Mouse (Mus musculus): ENCODE data around the gene Hapln1. TPM values are rescaled to one million over a fixed set of nuclear protein-coding genes. Genes with fewer than 3 reads are reported as not detected.

The Hapln1 gene
- total RNA-seq, 2 experiments from 2014 or later = 3.9 to 6.6 TPM

DNA sequence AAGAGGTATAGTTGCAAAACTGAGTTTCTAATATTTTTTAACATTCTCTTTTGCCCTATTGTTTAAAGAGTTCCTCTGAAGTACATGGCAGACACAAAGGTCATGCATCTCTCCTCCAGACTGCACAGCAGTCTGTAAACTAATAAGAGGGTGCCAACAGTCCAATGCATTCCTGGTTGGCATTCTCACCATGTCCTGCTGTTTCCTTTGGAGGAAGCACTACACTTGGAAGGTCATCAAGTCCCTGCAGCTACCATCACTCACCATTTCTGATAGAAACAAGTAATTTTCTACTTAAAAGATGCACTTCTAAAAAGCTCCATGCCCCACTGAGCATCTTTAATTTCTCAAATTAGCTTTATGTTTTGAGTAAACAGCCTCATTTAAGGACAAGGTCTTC, 57.8 kb downstream of the Hapln1 start:
- no peak for DNase-seq (ENCODE audit: low spot score in 2 of 2)

DNA sequence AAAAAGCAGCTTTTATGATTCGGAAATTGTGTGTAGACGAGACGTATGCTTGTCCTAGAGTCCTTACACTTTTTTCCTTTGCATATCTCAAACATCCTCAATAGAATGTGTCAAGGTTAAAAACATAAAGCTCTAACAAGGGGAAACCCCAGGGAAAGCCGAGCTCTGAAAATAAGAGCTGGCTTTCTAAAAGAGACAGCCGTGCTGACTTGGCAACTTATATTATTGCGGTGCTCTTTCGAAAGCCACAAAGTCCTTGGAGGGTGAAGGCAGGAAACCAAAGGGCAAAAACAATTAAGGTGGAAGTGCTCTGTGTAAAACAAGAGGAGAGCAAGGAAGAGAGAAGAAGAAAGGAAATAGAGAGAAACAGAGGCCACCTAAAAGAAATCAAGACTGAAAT, 60.9 kb downstream of the Hapln1 start:
- no peak for DNase-seq (ENCODE audit: low spot score in 2 of 2)

DNA sequence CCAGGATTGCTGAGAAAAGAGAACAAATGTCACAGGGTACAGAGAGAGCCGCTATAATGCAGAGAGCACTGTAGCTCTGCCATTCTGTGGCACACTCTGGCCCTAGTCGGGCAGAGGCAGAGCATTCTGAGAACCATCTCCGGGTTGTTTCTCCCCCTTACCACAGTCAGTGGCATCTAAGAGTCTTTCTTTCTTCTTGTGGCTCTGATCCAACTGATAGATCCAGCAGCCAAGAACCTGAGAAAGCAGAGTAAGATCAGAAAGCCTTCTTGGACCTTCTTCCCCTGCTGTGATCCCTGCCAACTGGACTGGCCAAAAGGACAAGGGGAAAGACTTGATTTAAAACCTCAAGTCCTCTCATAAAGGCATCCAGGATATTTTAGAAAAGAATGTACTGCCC, 63.7 kb downstream of the Hapln1 start:
- DNase-seq (ENCODE audit: low spot score in 2 of 2) = no peak

DNA sequence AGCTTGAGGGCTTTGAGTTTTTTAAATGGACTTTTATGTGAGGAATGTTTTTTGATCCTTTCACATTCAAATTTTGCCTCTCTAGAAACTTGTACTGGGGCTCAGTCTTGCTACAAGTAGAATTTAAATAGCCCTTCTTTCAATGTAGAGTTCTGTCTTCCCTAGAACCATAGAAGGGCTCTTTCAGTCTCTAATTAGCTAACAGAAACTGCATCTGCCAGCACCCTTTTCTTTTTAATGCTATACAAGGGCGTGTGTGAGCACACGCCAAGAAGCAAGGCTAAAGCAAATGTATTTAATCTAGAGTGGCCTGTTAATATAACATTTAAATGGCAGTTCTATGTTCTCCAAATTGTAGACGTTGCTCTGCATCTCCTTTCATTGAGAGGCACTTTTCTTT, 67.8 kb downstream of the Hapln1 start:
- DNase-seq (ENCODE audit: low spot score in 2 of 2) = no peak

DNA sequence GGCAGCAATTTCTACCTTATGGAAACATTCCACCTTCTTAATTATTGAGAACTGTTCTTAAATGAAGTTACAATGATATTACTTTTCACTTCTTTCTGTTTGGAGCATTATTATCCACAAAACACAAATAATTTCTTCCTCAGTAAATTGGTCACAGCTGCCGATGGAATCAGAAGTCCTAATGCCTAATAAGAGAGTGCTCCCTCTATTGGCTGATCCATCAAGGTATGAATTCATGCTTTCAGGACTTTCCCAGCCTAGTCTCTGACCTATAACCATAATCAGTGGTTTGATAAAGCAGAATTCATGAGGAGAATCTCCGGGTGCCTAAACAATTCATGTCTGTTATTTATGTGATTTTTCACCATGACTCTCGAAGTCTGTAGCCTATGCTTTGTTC, 79.5 kb downstream of the Hapln1 start:
- no peak for DNase-seq (ENCODE audit: low spot score in 2 of 2)

DNA sequence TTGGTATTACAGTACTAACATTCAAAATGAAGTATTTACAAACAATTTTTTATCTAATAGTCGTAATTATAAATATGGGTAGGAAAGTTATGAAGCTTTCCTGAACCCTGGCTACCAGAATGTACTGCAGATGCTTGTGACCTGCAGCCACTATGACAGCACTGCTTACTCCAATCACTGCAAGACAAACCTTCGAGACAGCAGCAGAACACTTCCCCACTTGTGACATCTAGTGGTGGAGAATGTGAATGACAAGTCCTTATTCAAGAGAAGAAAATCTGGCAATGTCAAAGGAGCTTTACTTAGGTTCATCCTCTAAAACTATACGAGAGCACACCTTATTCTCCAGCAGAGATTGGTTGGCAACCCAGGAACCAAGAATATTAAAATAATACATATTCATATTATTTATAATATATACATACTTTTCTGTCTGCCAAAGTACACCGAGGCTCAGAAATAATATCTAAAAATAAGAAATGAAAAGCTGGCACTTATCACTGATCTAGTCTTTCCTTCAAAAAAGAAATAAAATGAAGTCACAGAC, 94.6 kb downstream of the Hapln1 start:
- DNase-seq (ENCODE audit: low spot score in 2 of 2) = no peak

DNA sequence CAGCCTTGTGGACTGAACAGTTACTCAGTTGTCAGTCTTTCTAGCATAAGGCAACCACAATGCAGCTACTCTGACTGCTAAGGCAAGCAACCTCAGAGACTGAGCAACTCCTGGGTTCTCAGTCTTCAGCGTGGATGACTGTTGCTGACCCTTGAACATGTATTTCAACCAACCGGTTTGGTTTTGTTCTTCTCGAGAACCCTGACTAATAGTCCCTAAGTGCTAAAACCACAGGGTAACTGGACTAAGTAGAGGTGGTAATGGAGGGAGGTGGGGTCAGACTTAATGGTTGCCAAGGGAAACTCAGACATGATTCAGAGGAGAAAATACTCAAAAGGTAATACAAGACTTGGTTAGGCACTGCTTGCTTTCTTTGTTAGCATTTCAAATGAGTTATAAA, 97.4 kb downstream of the Hapln1 start:
- no peak for DNase-seq (ENCODE audit: low spot score in 2 of 2)

DNA sequence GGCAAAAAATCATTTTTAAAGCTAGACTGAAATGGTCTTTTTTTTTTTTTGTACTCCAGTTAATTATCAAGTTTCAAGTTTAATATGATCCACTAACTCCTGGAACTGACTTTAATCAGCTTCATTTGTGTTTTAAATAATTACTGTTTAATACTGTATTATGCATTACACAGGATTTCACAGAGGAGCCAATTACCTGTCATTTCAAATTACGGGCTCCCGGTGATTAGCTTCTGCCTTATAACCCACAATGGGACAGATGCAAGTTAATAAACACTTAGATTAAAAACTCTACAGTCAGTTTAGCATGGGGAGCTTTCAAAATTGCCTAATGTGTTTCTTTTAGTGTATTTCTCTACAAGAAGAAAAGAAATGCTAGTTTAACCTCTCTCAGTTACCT, 106.0 kb downstream of the Hapln1 start:
- DNase-seq (ENCODE audit: low spot score in 2 of 2) = no peak

DNA sequence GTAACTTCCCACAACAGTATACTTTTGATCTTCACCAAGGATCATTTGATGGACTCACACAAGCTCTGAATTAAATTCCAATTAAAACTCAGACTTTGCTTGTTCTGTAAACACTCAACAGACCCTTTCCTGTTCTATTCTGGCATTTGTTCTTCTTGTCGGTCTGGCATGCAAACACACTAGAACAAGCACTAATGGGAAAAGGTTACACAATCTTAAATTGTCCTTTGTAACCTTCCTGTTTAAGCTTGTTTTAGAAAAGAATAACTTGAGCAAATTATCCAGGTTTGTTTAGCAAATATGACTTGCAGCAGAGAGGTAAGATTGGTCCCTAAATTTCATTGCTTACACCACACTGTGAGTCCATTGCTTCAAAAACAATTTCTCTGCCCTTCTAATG, 113.2 kb downstream of the Hapln1 start:
- no peak for DNase-seq (ENCODE audit: low spot score in 2 of 2)

DNA sequence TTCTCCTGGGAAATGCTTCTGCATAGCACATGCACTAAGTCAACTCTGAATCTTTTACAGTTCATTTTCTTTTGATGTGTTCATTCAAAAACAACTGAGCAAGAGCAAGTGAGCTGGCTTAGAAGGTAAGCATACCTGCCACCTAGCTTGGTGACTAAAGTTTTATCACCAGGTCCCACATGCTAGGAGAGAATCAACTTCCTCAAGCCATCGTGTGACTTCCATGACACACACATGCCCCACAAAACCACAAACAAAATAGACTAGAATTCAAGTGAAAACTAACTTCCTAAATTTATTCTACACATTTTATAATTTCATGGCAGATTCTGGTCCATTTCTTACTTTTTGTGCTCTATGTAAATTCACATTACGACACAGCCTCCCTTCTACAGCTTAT, 113.7 kb downstream of the Hapln1 start:
- DNase-seq (ENCODE audit: low spot score in 2 of 2) = no peak

DNA sequence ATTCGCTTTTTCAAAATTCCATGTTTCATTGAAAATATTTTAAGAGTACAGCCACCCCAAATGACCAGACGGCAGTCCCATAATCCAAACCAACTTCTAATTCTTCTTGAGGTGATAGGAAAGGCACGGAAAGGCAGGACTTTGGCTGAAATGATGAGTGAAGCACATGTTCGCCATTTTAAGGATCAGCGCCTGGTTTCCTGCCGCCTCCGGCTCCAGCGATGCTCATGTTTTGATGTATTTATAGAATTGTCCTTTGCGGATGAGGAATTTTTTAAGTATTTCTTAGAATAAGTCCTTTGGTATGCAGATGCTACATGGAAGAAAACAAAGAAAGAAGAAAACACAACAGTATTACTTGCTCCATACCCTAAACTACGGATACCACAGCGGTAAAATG, 117.5 kb downstream of the Hapln1 start:
- no peak for DNase-seq (ENCODE audit: low spot score in 2 of 2)

Other genes with a start within 250 kb of the Hapln1 start
- 10 to 100 TPM; 34.2 to 36.2 TPM for gene Vcan, start 202.7 kb downstream of the Hapln1 start, total RNA-seq (2021)

All from adrenal gland, postnatal 4 days (tissue).